Mouse (Mus musculus): ENCODE results near the gene Nim1k. TPM values are rescaled to one million over a fixed set of nuclear protein-coding genes. Genes with fewer than 3 reads are reported as not detected.
"Not testable (repeated sequence)": the region's sequence is repeated elsewhere in the genome, so short reads cannot be mapped to it uniquely, and the experiment has no call there.

The Nim1k gene
- polyA plus RNA-seq, 1 experiment from 2014 or later = 0.19 TPM

GRCm38 (mm10) chr13:119690039-119690728 lies 65.5 kb downstream of the Nim1k start, which contains the start of gene Hmgcs1:
Gene Hmgcs1, plus strand, starts transcription at chr13:119690379.
- DNase-seq (ENCODE audit: low spot score) (peak; percentile 99), ATAC-seq (replicated peaks; ENCODE audit: low FRiP score) (peak; percentile 99)
- Histone ChIP-seq H3K27ac (ENCODE audit: low read depth, low read length) (peak within 1 kb of the TSS; percentile 73), H3K9ac (ENCODE audit: low read depth, low read length) (peak within 1 kb of the TSS; percentile 70), H3K9me3 (ENCODE audit: control insufficient read depth, low read length) (no peaks in the 10 kb centered on the region), H3K27me3 (replicated peaks; ENCODE audit: control insufficient read depth, insufficient read depth, low read length) (no peaks in the 10 kb centered on the region), H3K36me3 (ENCODE audit: control insufficient read depth, insufficient read depth, low read length) (no peaks in the 10 kb centered on the region), H3K4me2 (peak within 1 kb of the TSS; percentile 66), H3K4me1 (replicated peaks; ENCODE audit: control insufficient read depth, insufficient read depth, low read length) (peaks cover 6% of the 10 kb centered on the region), H3K4me3 (ENCODE audit: low read depth, low read length) (peak within 1 kb of the TSS; percentile 66)
- under 1% methylated on average over 59 of the region's 59 CpGs for WGBS

- 15% methylated on average over 5 of the region's 5 CpGs for WGBS
- Histone ChIP-seq H3K4me2 (peak overlapping the region; percentile 60), H3K9me3 (ENCODE audit: control insufficient read depth, low read length) (no peaks in the 10 kb centered on the region), H3K4me1 (replicated peaks; ENCODE audit: control insufficient read depth, insufficient read depth, low read length) (peaks cover 6% of the 10 kb centered on the region), H3K4me3 (ENCODE audit: low read depth, low read length) (peak overlapping the region; percentile 45), H3K27ac (ENCODE audit: low read depth, low read length) (no peak overlapping the region; the same call in 1 of the 2 replicates), H3K27me3 (replicated peaks; ENCODE audit: control insufficient read depth, insufficient read depth, low read length) (no peaks in the 10 kb centered on the region), H3K9ac (ENCODE audit: low read depth, low read length) (no peak overlapping the region), H3K36me3 (ENCODE audit: control insufficient read depth, insufficient read depth, low read length) (no peaks in the 10 kb centered on the region)
- ATAC-seq (replicated peaks; ENCODE audit: low FRiP score) (no peak), DNase-seq (ENCODE audit: low spot score) (no peak)
Measured at GRCm38 (mm10) chr13:119689709-119690038, 66.0 kb downstream of the Nim1k start.

- no peak overlapping the region for H3K27ac ChIP-seq (ENCODE audit: low read depth, low read length)
- H3K4me1 ChIP-seq (replicated peaks; ENCODE audit: control insufficient read depth, insufficient read depth, low read length) = no peaks in the 10 kb centered on the region
- H3K4me3 ChIP-seq (ENCODE audit: low read depth, low read length) = no peak overlapping the region
- no peaks in the 10 kb centered on the region for H3K27me3 ChIP-seq (replicated peaks; ENCODE audit: control insufficient read depth, insufficient read depth, low read length)
- no peak for ATAC-seq (replicated peaks; ENCODE audit: low FRiP score)
- no peak overlapping the region for H3K9ac ChIP-seq (ENCODE audit: low read depth, low read length)
- H3K9me3 ChIP-seq (ENCODE audit: control insufficient read depth, low read length) = no peaks in the 10 kb centered on the region
- H3K36me3 ChIP-seq (ENCODE audit: control insufficient read depth, insufficient read depth, low read length) = no peaks in the 10 kb centered on the region
- no peak for DNase-seq (ENCODE audit: low spot score)
- WGBS = 74% methylated on average over 11 of the region's 11 CpGs
- H3K4me2 ChIP-seq = no peak overlapping the region
Measured at GRCm38 (mm10) chr13:119684416-119685177, 71.1 kb downstream of the Nim1k start.

GRCm38 (mm10) chr13:119681161-119681560 lies 74.5 kb downstream of the Nim1k start:
- H3K4me3 ChIP-seq (ENCODE audit: low read depth, low read length) = no peak overlapping the region
- WGBS = 65% methylated on average over 3 of the region's 3 CpGs
- no peak overlapping the region for H3K27ac ChIP-seq (ENCODE audit: low read depth, low read length)
- H3K36me3 ChIP-seq (ENCODE audit: control insufficient read depth, insufficient read depth, low read length) = no peaks in the 10 kb centered on the region
- no peaks in the 10 kb centered on the region for H3K9me3 ChIP-seq (ENCODE audit: control insufficient read depth, low read length)
- H3K9ac ChIP-seq (ENCODE audit: low read depth, low read length) = no peak overlapping the region
- H3K27me3 ChIP-seq (replicated peaks; ENCODE audit: control insufficient read depth, insufficient read depth, low read length) = no peaks in the 10 kb centered on the region
- ATAC-seq (replicated peaks; ENCODE audit: low FRiP score) (no peak), DNase-seq (ENCODE audit: low spot score) (no peak)
- H3K4me2 ChIP-seq = no peak overlapping the region
- H3K4me1 ChIP-seq (replicated peaks; ENCODE audit: control insufficient read depth, insufficient read depth, low read length) = no peaks in the 10 kb centered on the region

GRCm38 (mm10) chr13:119679721-119680120 lies 76.0 kb downstream of the Nim1k start:
- no peak for ATAC-seq (replicated peaks; ENCODE audit: low FRiP score)
- no peak for DNase-seq (ENCODE audit: low spot score)
- Histone ChIP-seq H3K4me2 (no peak overlapping the region), H3K9ac (ENCODE audit: low read depth, low read length) (no peak overlapping the region), H3K9me3 (ENCODE audit: control insufficient read depth, low read length) (no peaks in the 10 kb centered on the region), H3K27me3 (replicated peaks; ENCODE audit: control insufficient read depth, insufficient read depth, low read length) (no peaks in the 10 kb centered on the region), H3K27ac (ENCODE audit: low read depth, low read length) (no peak overlapping the region), H3K4me1 (replicated peaks; ENCODE audit: control insufficient read depth, insufficient read depth, low read length) (no peaks in the 10 kb centered on the region), H3K4me3 (ENCODE audit: low read depth, low read length) (no peak overlapping the region), H3K36me3 (ENCODE audit: control insufficient read depth, insufficient read depth, low read length) (no peaks in the 10 kb centered on the region)
- 65% methylated on average over 2 of the region's 2 CpGs for WGBS

GRCm38 (mm10) chr13:119678794-119679193 lies 76.9 kb downstream of the Nim1k start:
- DNase-seq (ENCODE audit: low spot score) = no peak
- Histone ChIP-seq H3K4me3 (ENCODE audit: low read depth, low read length) (no peak overlapping the region), H3K27me3 (replicated peaks; ENCODE audit: control insufficient read depth, insufficient read depth, low read length) (no peaks in the 10 kb centered on the region), H3K4me1 (replicated peaks; ENCODE audit: control insufficient read depth, insufficient read depth, low read length) (no peaks in the 10 kb centered on the region), H3K9me3 (ENCODE audit: control insufficient read depth, low read length) (no peaks in the 10 kb centered on the region), H3K9ac (ENCODE audit: low read depth, low read length) (no peak overlapping the region), H3K4me2 (no peak overlapping the region), H3K36me3 (ENCODE audit: control insufficient read depth, insufficient read depth, low read length) (no peaks in the 10 kb centered on the region), H3K27ac (ENCODE audit: low read depth, low read length) (no peak overlapping the region)
- ATAC-seq (replicated peaks; ENCODE audit: low FRiP score) = no peak
- WGBS = 71% methylated on average over 8 of the region's 8 CpGs

- not testable (repeated sequence) for DNase-seq (ENCODE audit: low spot score); H3K36me3 ChIP-seq (ENCODE audit: control insufficient read depth, insufficient read depth, low read length); H3K27me3 ChIP-seq (replicated peaks; ENCODE audit: control insufficient read depth, insufficient read depth, low read length); H3K4me1 ChIP-seq (replicated peaks; ENCODE audit: control insufficient read depth, insufficient read depth, low read length); ATAC-seq (replicated peaks; ENCODE audit: low FRiP score); H3K9ac ChIP-seq (ENCODE audit: low read depth, low read length); H3K9me3 ChIP-seq (ENCODE audit: control insufficient read depth, low read length); H3K4me2 ChIP-seq; H3K27ac ChIP-seq (ENCODE audit: low read depth, low read length); H3K4me3 ChIP-seq (ENCODE audit: low read depth, low read length)
- WGBS = 58% methylated on average over 4 of the region's 9 CpGs
Measured at GRCm38 (mm10) chr13:119661420-119661819, 94.3 kb downstream of the Nim1k start.

All from liver, embryonic 11.5 days (tissue).